Mouse (Mus musculus): Measurements from ENCODE around the gene Ephb2.

- TF ChIP-seq CTCF (IDR thresholded peaks at IDR 0.05; ENCODE audit: low read depth) = no peak
- no peak for TF ChIP-seq EP300 (IDR thresholded peaks at IDR 0.05; ENCODE audit: low read depth)
These were observed 86.4 kb downstream of the Ephb2 start for GRCm38 (mm10) chr4:136749431-136749830.
